Mouse (Mus musculus): ENCODE measurements around the gene Cnksr3.

Gene Cnksr3

DNA sequence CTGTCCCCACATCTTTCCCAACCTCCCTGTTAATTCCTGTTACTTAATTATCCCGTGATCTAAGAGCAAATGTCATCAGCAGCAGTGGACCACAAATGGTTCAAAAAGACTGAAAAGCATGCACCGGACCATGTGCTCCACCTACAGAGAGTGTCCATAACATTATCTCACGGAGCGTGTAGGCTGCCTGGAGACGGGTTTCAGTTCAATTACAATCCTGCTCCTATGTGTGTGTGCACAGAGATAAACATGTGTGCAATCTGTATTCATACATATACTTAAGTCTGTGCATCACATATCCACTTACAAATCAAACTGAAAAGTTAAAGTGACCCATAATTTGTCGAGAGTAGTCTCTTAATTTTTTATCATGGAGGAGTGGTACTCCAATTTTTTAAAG lies 14.3 kb downstream of the Cnksr3 start:
- in situ Hi-C loops (cut with MboI; ENCODE audit: unreplicated experiment in 2 of 2), result no loop called here

DNA sequence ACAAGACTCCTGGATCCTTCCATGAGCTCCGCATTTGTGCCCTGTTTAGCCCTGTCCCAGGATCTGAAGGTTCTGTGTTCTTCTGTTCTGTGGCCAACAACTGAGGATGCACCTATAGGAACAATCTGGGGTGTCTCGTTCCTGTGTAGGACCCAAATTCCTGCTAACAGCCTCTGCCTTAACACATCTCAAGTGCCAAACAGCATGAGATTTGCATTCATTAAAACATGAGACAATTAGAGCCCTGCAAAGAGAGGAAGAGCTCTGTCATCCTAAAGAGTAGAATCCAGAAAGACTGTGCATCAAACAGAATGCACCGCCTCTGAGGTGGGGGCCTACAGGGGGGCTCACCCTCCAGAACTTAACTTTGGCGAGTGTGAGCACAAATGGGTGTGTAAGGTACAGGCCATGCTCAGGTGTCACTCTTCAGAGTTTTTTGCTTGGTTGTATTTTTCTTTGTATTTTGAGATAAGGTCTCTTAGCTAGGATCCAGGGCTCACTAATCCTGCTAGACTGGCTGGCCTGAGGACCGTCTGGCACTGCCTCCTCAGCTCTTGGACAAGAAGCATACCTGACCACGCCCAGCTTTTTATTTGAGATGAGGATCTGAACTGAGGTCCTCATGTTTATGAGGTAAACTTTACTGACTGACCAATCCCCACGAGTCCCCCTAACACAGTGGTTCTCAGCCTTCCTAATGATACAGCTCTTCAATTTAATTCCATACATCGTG lies 15.2 kb downstream of the Cnksr3 start:
- in situ Hi-C loops (cut with MboI; ENCODE audit: unreplicated experiment in 2 of 2), result no loop called here

GRCm38 (mm10) chr10:7195927-7196326 lies 16.1 kb downstream of the Cnksr3 start:
- in situ Hi-C loops (cut with MboI; ENCODE audit: unreplicated experiment in 2 of 2), result no loop called here

DNA sequence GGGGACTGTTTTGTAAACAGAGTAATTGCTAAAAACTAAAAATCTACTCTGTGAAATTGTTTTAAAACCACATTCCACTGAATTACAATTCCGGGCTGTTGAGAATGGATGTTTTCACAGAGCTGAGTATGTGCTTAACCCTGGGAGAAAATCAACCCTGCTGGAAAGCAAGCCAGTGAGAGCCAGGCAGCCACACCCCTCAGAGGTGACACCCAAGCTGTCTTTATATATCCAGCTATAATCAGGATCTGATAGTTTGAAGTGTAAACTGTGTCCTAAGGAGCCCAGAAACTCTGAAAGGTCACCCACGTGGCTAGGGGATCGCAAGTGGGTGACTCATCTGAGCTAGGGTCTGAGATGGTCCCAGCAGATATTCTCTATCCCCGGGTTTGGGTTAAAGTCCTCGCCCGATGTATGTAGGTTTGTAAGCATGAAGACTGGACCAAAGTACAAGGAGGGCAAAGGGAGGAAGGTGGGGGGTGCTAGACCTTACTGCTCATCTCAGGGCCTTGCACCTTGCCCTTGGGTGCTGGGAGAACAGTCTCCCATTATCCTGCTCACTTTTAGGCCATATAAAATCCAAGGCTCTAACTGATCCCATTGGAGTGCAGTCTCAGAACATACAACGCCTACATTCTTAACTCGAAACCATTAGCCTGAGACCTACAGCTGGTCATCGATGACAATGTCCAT lies 20.2 kb downstream of the Cnksr3 start:
- in situ Hi-C loops (cut with MboI; ENCODE audit: unreplicated experiment in 2 of 2), result no loop called here

GRCm38 (mm10) chr10:7189194-7189593 lies 22.8 kb downstream of the Cnksr3 start:
- in situ Hi-C loops (cut with MboI; ENCODE audit: unreplicated experiment in 2 of 2), result no loop called here

- in situ Hi-C loops (cut with MboI; ENCODE audit: unreplicated experiment in 2 of 2), result no loop called here
Observed at GRCm38 (mm10) chr10:7187881-7188280, 24.2 kb downstream of the Cnksr3 start.

DNA sequence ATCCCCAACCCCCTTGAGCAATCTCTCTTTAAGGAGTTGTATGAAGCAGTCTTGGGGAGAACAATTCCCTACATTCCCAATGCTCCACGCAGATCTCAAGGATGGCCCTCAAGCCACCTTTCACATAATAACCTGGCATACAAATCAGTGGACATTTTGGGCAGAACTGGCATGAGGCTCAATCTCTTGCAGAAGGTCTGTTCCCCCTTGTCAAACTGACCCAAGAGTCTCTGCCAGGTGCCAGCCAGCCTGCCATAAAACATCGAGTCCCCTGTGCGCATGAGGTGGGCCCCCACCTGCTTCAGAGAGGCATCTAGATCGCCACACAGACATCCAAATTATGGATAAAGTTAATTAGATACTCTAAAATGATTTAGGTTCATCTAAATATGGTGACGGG lies 25.0 kb downstream of the Cnksr3 start:
- in situ Hi-C loops (cut with MboI; ENCODE audit: unreplicated experiment in 2 of 2), result no loop called here

GRCm38 (mm10) chr10:7186018-7186417 lies 26.0 kb downstream of the Cnksr3 start:
- in situ Hi-C loops (cut with MboI; ENCODE audit: unreplicated experiment in 2 of 2), result no loop called here

- in situ Hi-C loops (cut with MboI; ENCODE audit: unreplicated experiment in 2 of 2), result no loop called here
Observed at GRCm38 (mm10) chr10:7183171-7183631, 28.8 kb downstream of the Cnksr3 start.

- in situ Hi-C loops (cut with MboI; ENCODE audit: unreplicated experiment in 2 of 2), result no loop called here
Observed at GRCm38 (mm10) chr10:7182555-7183170, 29.4 kb downstream of the Cnksr3 start.

DNA sequence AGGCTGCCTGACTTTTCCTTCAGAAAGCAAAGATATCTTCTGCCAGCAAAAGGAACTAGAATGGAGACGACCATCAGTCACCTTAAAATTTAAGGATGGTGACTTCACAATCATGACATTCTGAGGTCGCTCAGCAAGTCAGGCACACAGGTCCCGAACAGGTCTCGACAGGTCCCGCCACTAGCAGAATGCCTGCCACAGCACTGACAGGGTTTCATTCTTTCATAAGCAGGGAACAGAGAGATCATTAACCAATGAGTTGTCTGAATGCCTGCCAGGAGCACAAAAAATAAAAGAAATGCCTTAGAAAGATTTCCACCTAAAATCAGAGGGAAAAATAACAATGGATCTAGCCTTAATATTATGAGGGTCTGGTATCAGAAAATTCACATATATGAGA lies 31.7 kb downstream of the Cnksr3 start:
- in situ Hi-C loops (cut with MboI; ENCODE audit: unreplicated experiment in 2 of 2), result no loop called here

DNA sequence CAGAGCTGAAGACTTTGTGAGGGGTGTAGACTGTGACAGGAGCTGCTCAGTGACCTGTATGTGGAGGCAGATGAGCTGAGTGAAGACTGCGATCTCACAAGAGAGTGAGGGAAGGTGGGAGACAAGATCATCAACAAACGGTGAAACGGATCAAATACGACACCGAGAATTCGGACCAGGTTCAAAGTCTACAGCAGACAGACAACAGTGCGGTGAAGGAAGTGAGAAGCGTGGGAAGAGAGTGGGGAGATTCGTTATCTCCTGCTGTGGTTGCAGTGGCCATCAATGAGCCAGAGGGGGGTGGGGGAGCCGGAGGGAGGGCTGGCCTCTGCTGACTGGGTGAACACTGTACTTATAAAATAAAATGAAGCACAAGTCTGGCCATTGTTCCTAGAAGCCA lies 33.5 kb downstream of the Cnksr3 start:
- in situ Hi-C loops (cut with MboI; ENCODE audit: unreplicated experiment in 2 of 2), result no loop called here

GRCm38 (mm10) chr10:7176205-7176910 lies 35.7 kb downstream of the Cnksr3 start:
- in situ Hi-C loops (cut with MboI; ENCODE audit: unreplicated experiment in 2 of 2), result no loop called here

DNA sequence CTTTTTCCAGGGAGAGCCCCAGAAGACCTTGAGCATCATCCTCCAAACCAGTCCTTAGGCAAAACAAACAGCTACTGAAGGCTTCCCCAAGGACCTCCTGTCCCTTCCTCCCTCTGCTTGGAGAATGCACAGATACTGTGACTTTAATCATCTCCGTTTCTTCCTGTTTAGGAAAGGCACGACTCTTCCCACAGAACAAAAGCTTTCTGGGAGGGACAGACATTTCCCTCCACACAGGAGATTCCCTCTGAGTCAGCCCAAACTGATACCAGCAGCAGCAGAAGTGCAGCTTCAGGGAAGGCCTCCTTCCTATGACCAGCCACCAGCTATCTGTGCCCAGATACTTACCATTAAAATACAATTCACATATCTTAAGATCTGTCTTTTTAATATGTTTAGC lies 37.6 kb downstream of the Cnksr3 start:
- in situ Hi-C loops (cut with MboI; ENCODE audit: unreplicated experiment in 2 of 2), result no loop called here

GRCm38 (mm10) chr10:7173098-7173497 lies 38.9 kb downstream of the Cnksr3 start:
- in situ Hi-C loops (cut with MboI; ENCODE audit: unreplicated experiment in 2 of 2), result no loop called here

DNA sequence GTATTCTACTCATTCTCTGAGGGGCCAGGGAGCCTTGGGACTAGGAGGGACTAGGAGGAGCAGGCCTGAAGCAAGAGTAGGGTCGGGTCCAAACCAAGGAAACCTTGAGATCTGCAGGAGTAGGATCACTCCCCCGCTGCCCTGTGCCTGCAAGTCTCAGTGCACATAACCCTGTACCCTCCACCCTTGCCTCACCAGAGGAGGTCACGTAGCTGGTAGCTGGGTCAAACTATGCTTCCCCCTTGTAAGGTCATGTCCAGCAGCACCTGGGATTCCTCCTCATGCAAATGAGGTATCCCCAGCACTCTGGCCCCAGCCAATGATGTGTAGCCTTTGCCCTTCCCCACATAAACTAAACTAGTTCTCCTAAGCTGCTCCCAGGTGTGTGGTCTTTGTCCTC lies 41.6 kb downstream of the Cnksr3 start:
- in situ Hi-C loops (cut with MboI; ENCODE audit: unreplicated experiment in 2 of 2), result no loop called here

GRCm38 (mm10) chr10:7163031-7163430 lies 49.0 kb downstream of the Cnksr3 start:
- in situ Hi-C loops (cut with MboI; ENCODE audit: unreplicated experiment in 2 of 2), result no loop called here

- in situ Hi-C loops (cut with MboI; ENCODE audit: unreplicated experiment in 2 of 2), result loop anchor here in 1 of 2 experiments (10.0 kb wide), 2 partner anchors 286 to 686 kb away; no protein-coding TSS in a partner anchor
Observed at GRCm38 (mm10) chr10:7159061-7159511, 53.0 kb downstream of the Cnksr3 start.

DNA sequence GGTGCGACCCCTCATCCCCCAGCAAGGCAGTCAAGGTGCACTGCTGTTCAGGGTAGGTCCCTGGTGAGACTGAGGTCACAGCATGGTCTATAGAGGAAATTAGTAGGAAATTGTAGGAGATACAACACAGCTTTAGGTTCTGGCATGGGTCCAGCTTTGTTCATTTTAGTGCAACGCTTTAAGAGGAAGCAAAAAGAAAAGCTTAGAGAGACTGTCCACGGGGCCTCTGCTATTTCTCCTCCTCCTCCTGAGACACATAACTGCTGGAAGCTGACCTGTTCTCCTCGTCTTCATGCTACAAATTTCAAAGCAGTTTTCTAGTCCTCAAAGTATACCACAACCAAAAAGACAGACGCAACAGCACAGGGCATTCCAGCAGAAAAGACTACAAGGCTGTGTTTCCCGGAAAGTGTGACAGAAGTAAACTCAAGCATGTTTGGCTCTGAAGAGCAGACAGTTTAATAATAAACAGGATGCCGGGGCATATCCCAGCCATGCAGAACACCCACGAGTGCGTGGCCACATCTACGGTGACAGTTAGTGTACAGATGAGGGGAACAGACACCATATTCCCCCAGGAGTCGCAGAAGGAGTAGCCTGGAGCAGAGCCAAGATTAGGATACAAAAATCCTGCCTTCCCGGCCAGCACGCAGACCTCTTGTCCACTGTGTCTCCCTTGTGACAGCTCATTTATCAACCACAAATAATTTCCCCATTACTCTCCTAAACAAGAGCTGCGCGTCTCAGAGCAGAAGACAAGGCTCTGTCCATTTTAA lies 53.6 kb downstream of the Cnksr3 start:
- in situ Hi-C loops (cut with MboI; ENCODE audit: unreplicated experiment in 2 of 2), result loop anchor here in 1 of 2 experiments (10.0 kb wide), 2 partner anchors 286 to 686 kb away; no protein-coding TSS in a partner anchor

DNA sequence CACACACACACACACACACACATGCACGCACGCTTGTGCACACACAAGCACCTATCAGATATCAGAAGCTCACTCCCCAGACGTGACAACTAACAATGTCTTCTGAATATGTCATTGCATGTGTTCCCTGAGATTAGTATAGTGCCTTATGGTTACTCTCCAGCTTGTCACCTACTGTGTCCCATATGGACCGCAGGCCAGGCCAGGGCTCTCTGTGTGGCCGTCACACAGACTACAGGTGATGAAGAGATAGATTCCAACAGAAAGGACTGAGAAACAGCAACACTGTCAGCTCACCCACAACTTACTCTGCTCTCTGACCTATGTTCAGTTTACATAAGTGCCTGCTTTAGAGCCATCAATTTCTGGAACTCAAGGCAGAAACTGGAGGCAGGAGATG lies 57.2 kb downstream of the Cnksr3 start:
- in situ Hi-C loops (cut with MboI; ENCODE audit: unreplicated experiment in 2 of 2), result loop anchor here in 1 of 2 experiments (10.0 kb wide), 2 partner anchors 290 to 690 kb away; no protein-coding TSS in a partner anchor
